Mouse (Mus musculus) lung, postnatal 0 days (tissue): ENCODE measurements at regions not wholly inside any gene's neighbourhood (a gene's known extent, or its start where the extent isn't known, plus 50 kb on each side); places are given as distances from the start of the nearest gene placed in this dataset.

ENCODE experiments used
- CTCF ChIP-seq: IDR thresholded peaks from 2 replicates; pipeline ENCODE4 v1.5.1; 2016; ENCODE audit warnings: antibody characterized with exemption, mild to moderate bottlenecking
- EP300 ChIP-seq: IDR thresholded peaks from 2 replicates; pipeline ENCODE4 v1.6.1; 2016; ENCODE audit warnings: antibody characterized with exemption, mild to moderate bottlenecking, control low read depth

GRCm38 (mm10) chr12:10620541-10620940, 230.0 kb downstream of the Rdh14 start:
- no peak for TF ChIP-seq EP300
- TF ChIP-seq CTCF, result no peak
